Mouse (Mus musculus): Measurements from ENCODE around the gene Hcn4. TPM values are rescaled to one million over a fixed set of nuclear protein-coding genes. Genes with fewer than 3 reads are reported as not detected.

Hcn4 gene
- total and polyA plus RNA-seq, 3 experiments = 6.1 to 9.1 (median 8.1) TPM

- no peaks in the 10 kb centered on the region for H3K79me2 ChIP-seq (replicated peaks; ENCODE audit: control insufficient read depth, insufficient read depth, low read length)
- TF ChIP-seq EP300 (IDR thresholded peaks at IDR 0.05; ENCODE audit: insufficient read depth, low read depth, low read length) = no peak
- no peak for TF ChIP-seq POLR2A (IDR thresholded peaks at IDR 0.05; ENCODE audit: insufficient read depth, low read depth, low read length)
- no peak for TF ChIP-seq CTCF (IDR thresholded peaks at IDR 0.05)
- H3K27ac ChIP-seq = no peak overlapping the region
- no peak for DNase-seq
- peaks cover 5% of the 10 kb centered on the region for H3K4me1 ChIP-seq (ENCODE audit: control insufficient read depth, insufficient read depth, low read length)
- intact Hi-C loops (cut with DNase I) = no loop called here
- 37% methylated on average over 4 of the region's 4 CpGs for WGBS
- no peak overlapping the region for H3K4me3 ChIP-seq
- H3K27me3 ChIP-seq (ENCODE audit: control insufficient read depth, insufficient read depth, low read length) = no peaks in the 10 kb centered on the region
- no peaks in the 10 kb centered on the region for H3K36me3 ChIP-seq (ENCODE audit: control insufficient read depth, insufficient read depth, low read length)
- no peak overlapping the region for H3K9ac ChIP-seq (ENCODE audit: low read depth, low read length)
Observed at GRCm38 (mm10) chr9:58802294-58802693, 20.9 kb upstream of the Hcn4 start.

GRCm38 (mm10) chr9:58802802-58803201, 20.4 kb upstream of the Hcn4 start:
- Histone ChIP-seq H3K27me3 (ENCODE audit: control insufficient read depth, insufficient read depth, low read length) (no peaks in the 10 kb centered on the region), H3K9ac (ENCODE audit: low read depth, low read length) (no peak overlapping the region), H3K4me1 (ENCODE audit: control insufficient read depth, insufficient read depth, low read length) (peaks cover 5% of the 10 kb centered on the region), H3K27ac (no peak overlapping the region), H3K79me2 (replicated peaks; ENCODE audit: control insufficient read depth, insufficient read depth, low read length) (no peaks in the 10 kb centered on the region), H3K36me3 (ENCODE audit: control insufficient read depth, insufficient read depth, low read length) (no peaks in the 10 kb centered on the region), H3K4me3 (no peak overlapping the region)
- intact Hi-C loops (cut with DNase I) = no loop called here
- WGBS = 48% methylated on average over 5 of the region's 5 CpGs
- no peak for TF ChIP-seq CTCF (IDR thresholded peaks at IDR 0.05)
- no peak for DNase-seq

- Histone ChIP-seq H3K9ac (ENCODE audit: low read depth, low read length) (no peak overlapping the region), H3K36me3 (ENCODE audit: control insufficient read depth, insufficient read depth, low read length) (no peaks in the 10 kb centered on the region), H3K4me3 (no peak overlapping the region), H3K4me1 (ENCODE audit: control insufficient read depth, insufficient read depth, low read length) (peaks cover 5% of the 10 kb centered on the region), H3K79me2 (replicated peaks; ENCODE audit: control insufficient read depth, insufficient read depth, low read length) (no peaks in the 10 kb centered on the region), H3K27me3 (ENCODE audit: control insufficient read depth, insufficient read depth, low read length) (no peaks in the 10 kb centered on the region), H3K27ac (no peak overlapping the region)
- TF ChIP-seq POLR2A (IDR thresholded peaks at IDR 0.05; ENCODE audit: insufficient read depth, low read depth, low read length) = no peak
- no peak for TF ChIP-seq EP300 (IDR thresholded peaks at IDR 0.05; ENCODE audit: insufficient read depth, low read depth, low read length)
- no peak for TF ChIP-seq CTCF (IDR thresholded peaks at IDR 0.05)
- DNase-seq = peak; percentile 67 to 72
- 16% methylated on average over 15 of the region's 15 CpGs for WGBS
- intact Hi-C loops (cut with DNase I) = no loop called here
Observed at GRCm38 (mm10) chr9:58805601-58806318, 17.5 kb upstream of the Hcn4 start.

- no peak for DNase-seq
- no peak overlapping the region for H3K27ac ChIP-seq
- 56% methylated on average over 3 of the region's 3 CpGs for WGBS
- no peak overlapping the region for H3K4me3 ChIP-seq
- TF ChIP-seq POLR2A (IDR thresholded peaks at IDR 0.05; ENCODE audit: insufficient read depth, low read depth, low read length) = no peak
- TF ChIP-seq CTCF (IDR thresholded peaks at IDR 0.05) = no peak
- TF ChIP-seq EP300 (IDR thresholded peaks at IDR 0.05; ENCODE audit: insufficient read depth, low read depth, low read length) = no peak
- no peaks in the 10 kb centered on the region for H3K4me1 ChIP-seq (ENCODE audit: control insufficient read depth, insufficient read depth, low read length)
- no peaks in the 10 kb centered on the region for H3K79me2 ChIP-seq (replicated peaks; ENCODE audit: control insufficient read depth, insufficient read depth, low read length)
- no peaks in the 10 kb centered on the region for H3K27me3 ChIP-seq (ENCODE audit: control insufficient read depth, insufficient read depth, low read length)
- H3K36me3 ChIP-seq (ENCODE audit: control insufficient read depth, insufficient read depth, low read length) = no peaks in the 10 kb centered on the region
- H3K9ac ChIP-seq (ENCODE audit: low read depth, low read length) = no peak overlapping the region
- intact Hi-C loops (cut with DNase I) = no loop called here
Observed at GRCm38 (mm10) chr9:58811171-58811570, 12.0 kb upstream of the Hcn4 start.

- H3K9ac ChIP-seq (ENCODE audit: low read depth, low read length) = no peak overlapping the region
- intact Hi-C loops (cut with DNase I) = no loop called here
- TF ChIP-seq CTCF (IDR thresholded peaks at IDR 0.05) (no peak), POLR2A (IDR thresholded peaks at IDR 0.05; ENCODE audit: insufficient read depth, low read depth, low read length) (no peak), EP300 (IDR thresholded peaks at IDR 0.05; ENCODE audit: insufficient read depth, low read depth, low read length) (no peak)
- WGBS = 38% methylated on average over 15 of the region's 15 CpGs
- H3K79me2 ChIP-seq (replicated peaks; ENCODE audit: control insufficient read depth, insufficient read depth, low read length) = no peaks in the 10 kb centered on the region
- H3K36me3 ChIP-seq (ENCODE audit: control insufficient read depth, insufficient read depth, low read length) = no peaks in the 10 kb centered on the region
- H3K27ac ChIP-seq = no peak overlapping the region
- no peak for DNase-seq
- H3K4me3 ChIP-seq = no peak overlapping the region
- no peaks in the 10 kb centered on the region; the same call in 1 of the 2 replicates for H3K4me1 ChIP-seq (ENCODE audit: control insufficient read depth, insufficient read depth, low read length)
- no peaks in the 10 kb centered on the region for H3K27me3 ChIP-seq (ENCODE audit: control insufficient read depth, insufficient read depth, low read length)
Observed at GRCm38 (mm10) chr9:58815552-58816260, 7.5 kb upstream of the Hcn4 start.

GRCm38 (mm10) chr9:58816458-58816857, 6.8 kb upstream of the Hcn4 start:
- Histone ChIP-seq H3K4me3 (no peak overlapping the region), H3K27me3 (ENCODE audit: control insufficient read depth, insufficient read depth, low read length) (no peaks in the 10 kb centered on the region), H3K27ac (no peak overlapping the region), H3K79me2 (replicated peaks; ENCODE audit: control insufficient read depth, insufficient read depth, low read length) (no peaks in the 10 kb centered on the region), H3K4me1 (ENCODE audit: control insufficient read depth, insufficient read depth, low read length) (no peaks in the 10 kb centered on the region; the same call in 1 of the 2 replicates), H3K36me3 (ENCODE audit: control insufficient read depth, insufficient read depth, low read length) (no peaks in the 10 kb centered on the region), H3K9ac (ENCODE audit: low read depth, low read length) (no peak overlapping the region)
- intact Hi-C loops (cut with DNase I) = no loop called here
- TF ChIP-seq POLR2A (IDR thresholded peaks at IDR 0.05; ENCODE audit: insufficient read depth, low read depth, low read length) = no peak
- no peak for TF ChIP-seq CTCF (IDR thresholded peaks at IDR 0.05)
- no peak for TF ChIP-seq EP300 (IDR thresholded peaks at IDR 0.05; ENCODE audit: insufficient read depth, low read depth, low read length)
- WGBS = 52% methylated on average over 9 of the region's 9 CpGs
- DNase-seq = no peak
